Mouse (Mus musculus): ENCODE measurements around the gene Fbxo10.
"Not testable (repeated sequence)": the region's sequence is repeated elsewhere in the genome, so short reads cannot be mapped to it uniquely, and the experiment has no call there.

Gene Fbxo10

DNA sequence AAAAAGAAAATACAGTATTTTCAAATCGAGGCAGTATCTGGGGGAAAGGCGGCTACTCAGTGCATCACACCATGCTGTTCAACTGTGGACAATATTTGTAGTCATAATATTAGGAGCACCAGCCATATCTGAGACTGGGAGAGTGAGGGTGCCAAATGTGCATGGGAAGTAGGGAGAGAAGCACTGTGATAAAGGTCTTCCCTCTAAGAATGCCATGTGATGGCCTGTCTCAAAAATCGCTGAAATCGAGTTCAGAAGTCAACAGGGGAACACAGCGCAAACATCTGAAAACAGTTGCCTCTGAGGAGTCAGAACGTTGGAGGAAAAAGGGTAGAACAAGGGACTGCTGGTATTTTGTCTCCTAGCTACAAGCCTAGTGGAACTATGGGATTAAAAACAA is 84.4 kb downstream of the Fbxo10 start:
- DNase-seq (ENCODE audit: low spot score) = no peak

DNA sequence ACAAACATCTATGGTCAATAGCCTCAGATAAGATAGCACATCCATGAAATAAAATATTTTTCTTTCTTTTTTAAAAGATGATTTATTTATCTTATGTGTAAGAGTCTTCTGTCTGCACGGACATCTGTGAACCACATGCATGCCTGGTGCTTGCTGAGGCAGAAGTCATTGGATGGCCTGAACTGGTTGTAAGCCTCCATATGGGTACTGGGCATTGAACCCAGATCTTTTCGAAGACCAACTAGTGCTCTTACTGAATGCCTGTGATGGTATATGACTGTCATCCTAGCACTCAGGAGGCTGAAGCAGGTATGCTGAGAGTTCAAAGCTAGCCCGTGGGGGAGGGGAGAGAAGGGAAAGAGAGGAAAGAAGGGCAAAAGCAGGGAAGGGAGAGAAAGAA is 86.3 kb downstream of the Fbxo10 start:
- no peak for DNase-seq (ENCODE audit: low spot score)

DNA sequence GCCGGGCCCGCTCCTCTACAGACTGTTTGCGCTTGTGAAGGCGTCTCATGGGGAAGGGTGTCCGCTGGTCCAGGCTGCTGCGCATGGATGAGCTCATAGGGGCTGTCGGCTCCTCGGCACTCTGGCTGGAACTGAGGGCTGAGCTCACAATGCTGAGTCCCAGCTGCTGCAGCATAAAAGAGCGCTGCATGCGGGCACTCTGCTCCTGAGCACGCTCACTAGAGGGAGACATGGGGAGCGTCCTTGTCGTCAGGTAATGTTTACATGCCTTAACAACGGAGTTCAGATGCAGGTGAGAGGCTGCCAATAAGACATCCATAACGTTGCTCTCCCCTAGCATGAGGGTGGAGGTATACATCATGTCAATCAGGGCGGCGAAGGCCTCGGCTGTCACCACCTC is 89.6 kb downstream of the Fbxo10 start:
- DNase-seq (ENCODE audit: low spot score) = no peak

DNA sequence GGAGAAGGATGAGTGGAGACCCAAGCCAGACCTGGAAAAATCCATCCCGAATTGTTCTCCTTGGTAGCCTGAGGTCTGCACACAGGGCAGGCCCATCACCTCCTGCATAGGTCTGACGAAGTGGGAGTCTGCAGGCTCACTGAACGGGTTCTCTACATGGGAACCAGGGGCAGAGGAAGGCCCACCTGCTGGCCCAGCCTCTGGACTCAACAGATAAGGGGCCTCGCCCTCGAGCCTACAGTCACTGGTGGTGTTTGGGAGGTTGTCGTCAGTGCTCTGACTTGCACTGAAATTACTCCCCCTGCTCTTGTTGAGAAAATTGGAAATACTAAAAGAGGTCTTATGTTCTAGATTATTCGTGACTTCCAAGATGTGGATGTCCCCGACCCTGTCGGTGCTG is 90.6 kb downstream of the Fbxo10 start:
- no peak for DNase-seq (ENCODE audit: low spot score)

DNA sequence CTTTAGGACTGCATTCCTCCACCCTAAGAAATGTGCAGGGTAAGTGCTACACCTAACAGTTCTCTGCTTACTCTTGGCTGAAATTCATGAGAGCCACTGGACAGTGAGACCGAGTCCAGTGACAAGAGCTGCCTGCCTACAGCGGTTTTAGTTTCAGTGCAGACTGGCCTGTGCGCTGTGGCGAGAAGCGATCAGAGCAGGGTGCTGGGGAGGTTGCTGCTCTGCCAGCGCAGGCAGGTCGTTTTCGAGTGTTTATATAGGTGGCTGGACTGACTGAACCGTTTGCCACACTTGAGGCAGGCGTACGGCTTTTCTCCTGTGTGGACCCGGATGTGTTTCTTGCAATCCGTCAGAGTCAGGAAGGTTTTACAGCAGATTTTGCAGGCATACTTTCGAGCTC is 91.2 kb downstream of the Fbxo10 start:
- not testable (repeated sequence) for DNase-seq (ENCODE audit: low spot score)

DNA sequence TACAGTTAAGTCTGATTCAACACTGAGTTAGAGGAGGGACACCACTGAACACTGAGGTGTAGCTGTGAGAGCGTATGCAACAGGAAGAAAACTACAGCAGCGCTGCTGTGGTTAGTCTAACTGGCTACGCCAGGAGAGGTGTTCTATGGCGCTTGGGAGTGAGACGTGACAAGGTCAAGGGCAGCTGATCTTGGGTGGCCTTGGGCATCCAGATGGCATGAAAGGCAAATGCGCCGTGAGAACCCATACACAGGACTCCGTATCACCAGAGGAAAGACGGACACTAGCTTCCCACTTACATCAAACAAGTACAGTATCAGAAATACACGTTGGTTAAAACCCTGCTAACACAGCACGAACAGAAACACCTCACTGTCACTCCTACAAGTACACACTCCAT is 92.1 kb downstream of the Fbxo10 start:
- DNase-seq (ENCODE audit: low spot score) = not testable (repeated sequence)

DNA sequence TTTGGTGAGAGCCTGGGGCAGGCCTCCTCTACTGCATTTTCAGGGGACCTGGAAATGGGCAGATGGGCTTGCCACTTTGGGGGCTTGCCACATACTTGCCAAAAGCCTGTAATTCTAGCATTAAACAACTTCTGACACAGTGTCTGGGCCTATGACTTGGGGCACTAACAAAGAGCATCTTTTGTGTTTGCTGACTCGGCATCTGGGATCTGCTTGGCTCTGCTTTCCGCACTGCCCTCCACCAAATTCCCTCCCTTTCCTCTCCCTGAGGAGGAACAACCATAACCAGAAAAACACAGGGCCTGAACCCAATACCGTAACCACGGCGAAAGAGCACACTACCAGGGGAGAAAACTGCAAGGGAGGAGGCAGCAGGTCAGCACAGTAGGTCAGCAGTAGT is 93.8 kb downstream of the Fbxo10 start:
- DNase-seq (ENCODE audit: low spot score) = no peak
